Mouse (Mus musculus) embryonic facial prominence, embryonic 15.5 days (tissue): ENCODE measurements at regions not wholly inside any gene's neighbourhood (a gene's known extent, or its start where the extent isn't known, plus 50 kb on each side); places are given as distances from the start of the nearest gene placed in this dataset.

Experiments
- ATAC-seq: fragments of 200-750 bp; cut with Nextera tagmentation; 2 replicates; pipeline ENCODE4 v1.8.0; 2017; ENCODE audit warnings: low read depth, moderate TSS enrichment; ENCODE audit not compliant: insufficient number of reproducible peaks, low FRiP score, low TSS enrichment
- H3K27ac ChIP-seq: fragments of 300-500 bp; sonication (generic); replicated peaks from 2 replicates; pipeline ENCODE4 v1.5.1; 2015; ENCODE audit warnings: mild to moderate bottlenecking, inconsistent platforms
- H3K27me3 ChIP-seq: fragments of 300-500 bp; sonication (generic); 2 replicates; pipeline ENCODE4 v1.6.1; 2015; ENCODE audit warnings: inconsistent platforms
- H3K36me3 ChIP-seq: fragments of 300-500 bp; sonication (generic); 2 replicates; pipeline ENCODE4 v1.6.1; 2015; ENCODE audit warnings: mild to moderate bottlenecking, inconsistent platforms
- H3K4me1 ChIP-seq: fragments of 300-500 bp; sonication (generic); 2 replicates; pipeline ENCODE4 v1.6.1; 2015; ENCODE audit warnings: inconsistent platforms
- H3K4me2 ChIP-seq: fragments of 300-500 bp; sonication (generic); replicated peaks from 2 replicates; pipeline ENCODE4 v1.6.1; 2015; ENCODE audit warnings: mild to moderate bottlenecking, inconsistent platforms
- H3K4me3 ChIP-seq: fragments of 300-500 bp; sonication (generic); replicated peaks from 2 replicates; pipeline ENCODE4 v1.5.1; 2015; ENCODE audit warnings: mild to moderate bottlenecking, inconsistent platforms
- H3K9ac ChIP-seq: fragments of 300-500 bp; sonication (generic); 2 replicates; pipeline ENCODE4 v1.6.1; 2015; ENCODE audit warnings: inconsistent platforms
- H3K9me3 ChIP-seq: fragments of 300-500 bp; sonication (generic); replicated peaks from 2 replicates; pipeline ENCODE4 v1.6.1; 2016; ENCODE audit warnings: inconsistent platforms
- WGBS: fragments of 180-500 bp; shearing (Covaris S2); methylation state at CpG from one replicate; pipeline ENCODE4 v1.1.7; 2015; 5-methylcytosine and 5-hydroxymethylcytosine counted together

GRCm38 (mm10) chr1:169872865-169873264 is 55.6 kb upstream of the Ccdc190 start:
- H3K9ac ChIP-seq = no peak overlapping the region
- H3K4me2 ChIP-seq = no peak overlapping the region
- H3K9me3 ChIP-seq = no peaks in the 10 kb centered on the region
- ATAC-seq = no peak
- H3K36me3 ChIP-seq = no peaks in the 10 kb centered on the region
- H3K27me3 ChIP-seq = no peaks in the 10 kb centered on the region
- H3K27ac ChIP-seq = no peak overlapping the region
- no peaks in the 10 kb centered on the region for H3K4me1 ChIP-seq
- 35% methylated on average over 3 of the region's 3 CpGs for WGBS
- H3K4me3 ChIP-seq = no peak overlapping the region

GRCm38 (mm10) chr1:169868636-169869035 is 59.8 kb upstream of the Ccdc190 start:
- whole genome bisulfite sequencing = 70% methylated on average over 3 of the region's 3 CpGs
- Histone ChIP-seq H3K9me3 (no peaks in the 10 kb centered on the region), H3K36me3 (no peaks in the 10 kb centered on the region), H3K4me2 (no peak overlapping the region), H3K27me3 (no peaks in the 10 kb centered on the region), H3K27ac (no peak overlapping the region), H3K4me1 (no peaks in the 10 kb centered on the region), H3K4me3 (no peak overlapping the region), H3K9ac (no peak overlapping the region)
- ATAC-seq = no peak

DNA sequence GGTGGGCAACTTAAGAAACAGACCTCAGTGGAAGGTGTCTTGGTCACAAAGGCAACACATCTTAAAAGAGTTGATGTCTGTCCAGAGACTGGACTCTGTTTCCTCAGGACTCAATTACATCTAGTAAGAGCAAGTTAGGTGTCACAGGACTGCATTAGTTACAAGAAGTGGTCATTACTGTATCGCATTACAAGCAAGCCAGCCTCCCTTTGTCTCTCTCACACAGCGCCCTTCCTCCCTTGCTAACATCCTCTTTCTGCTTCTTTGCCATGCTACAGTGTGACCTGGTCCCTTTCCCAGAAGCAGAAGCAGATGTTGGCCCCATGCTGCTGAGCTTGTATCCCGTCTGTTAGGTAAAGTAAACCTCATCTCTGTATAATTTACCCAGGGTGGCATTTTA is 61.0 kb upstream of the Ccdc190 start:
- Histone ChIP-seq H3K9ac (no peak overlapping the region), H3K4me1 (no peaks in the 10 kb centered on the region), H3K27ac (no peak overlapping the region), H3K4me2 (no peak overlapping the region), H3K27me3 (no peaks in the 10 kb centered on the region), H3K36me3 (no peaks in the 10 kb centered on the region), H3K4me3 (no peak overlapping the region), H3K9me3 (no peaks in the 10 kb centered on the region)
- 31% methylated on average over 3 of the region's 3 CpGs for WGBS
- no peak for ATAC-seq

DNA sequence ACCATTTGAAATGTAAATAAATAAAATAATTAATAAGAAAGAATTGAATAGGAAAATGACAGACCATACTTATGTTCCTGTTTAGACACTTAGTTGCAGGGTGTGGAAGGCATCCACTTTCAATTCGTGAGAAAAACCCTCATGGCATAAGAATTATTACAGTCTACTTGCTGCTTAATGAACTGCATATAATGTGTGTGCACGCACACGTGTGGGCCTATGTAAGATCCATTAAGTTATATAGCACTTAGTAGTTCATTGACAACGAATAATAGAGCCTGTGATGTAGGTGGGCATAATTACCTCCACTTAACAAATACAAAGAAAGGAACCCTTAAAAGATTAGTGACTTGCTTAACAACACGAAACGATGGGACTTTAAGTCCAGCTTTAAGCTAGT is 61.6 kb upstream of the Ccdc190 start:
- Histone ChIP-seq H3K27ac (no peak overlapping the region), H3K36me3 (no peaks in the 10 kb centered on the region), H3K4me2 (no peak overlapping the region), H3K9me3 (no peaks in the 10 kb centered on the region), H3K4me3 (no peak overlapping the region), H3K9ac (no peak overlapping the region), H3K27me3 (no peaks in the 10 kb centered on the region), H3K4me1 (no peaks in the 10 kb centered on the region)
- no peak for ATAC-seq
- 70% methylated on average over 6 of the region's 6 CpGs for WGBS

GRCm38 (mm10) chr1:169859041-169859440 is 69.4 kb upstream of the Ccdc190 start:
- Histone ChIP-seq H3K9me3 (no peaks in the 10 kb centered on the region), H3K4me2 (no peak overlapping the region), H3K9ac (no peak overlapping the region), H3K4me3 (no peak overlapping the region), H3K36me3 (no peaks in the 10 kb centered on the region), H3K27me3 (no peaks in the 10 kb centered on the region), H3K27ac (no peak overlapping the region), H3K4me1 (no peaks in the 10 kb centered on the region)
- 91% methylated on average over 3 of the region's 3 CpGs for WGBS
- no peak for ATAC-seq

GRCm38 (mm10) chr1:169851663-169852062 is 76.8 kb upstream of the Ccdc190 start:
- H3K4me1 ChIP-seq = 0 out of 2 replicates have a peak, but pooled peaks cover 6% of the 10 kb centered on the region

DNA sequence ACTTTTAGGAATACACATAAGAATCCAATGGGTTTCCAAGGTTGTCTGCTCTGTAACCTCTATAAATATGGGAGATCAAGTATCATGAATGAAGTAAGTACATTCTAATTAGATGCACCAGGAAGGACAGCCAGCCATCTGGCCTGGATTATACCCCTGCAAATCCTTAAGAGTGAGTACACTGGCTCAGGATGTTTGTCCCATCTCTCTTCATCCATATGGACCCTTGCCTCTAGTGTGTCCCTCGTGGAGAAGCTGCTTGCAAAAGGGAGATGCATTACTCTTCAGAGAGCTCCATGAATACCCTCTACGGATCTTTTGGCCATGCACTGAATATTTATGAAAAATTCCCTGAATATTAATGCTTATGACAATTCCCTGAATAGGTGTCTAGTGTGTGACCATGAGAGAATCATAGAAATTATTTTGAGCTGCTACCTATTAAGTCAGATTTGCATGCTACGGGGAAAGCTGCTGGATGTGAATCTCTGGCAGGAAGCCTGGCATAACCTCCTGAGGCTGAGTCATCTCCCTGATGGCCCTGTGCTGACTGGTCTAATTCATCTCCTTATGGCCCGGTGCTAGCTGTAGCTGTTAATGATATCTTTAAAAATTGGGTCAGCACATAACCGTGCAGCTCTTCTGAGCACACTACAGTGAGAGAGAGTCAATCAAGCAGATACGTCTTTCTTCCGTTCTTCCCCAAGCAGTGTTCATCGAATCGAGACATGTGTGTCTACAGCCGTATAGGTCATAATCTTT is 80.0 kb upstream of the Ccdc190 start:
- Histone ChIP-seq H3K9ac (no peak overlapping the region), H3K4me1 (0 out of 2 replicates have a peak, but pooled peaks cover 6% of the 10 kb centered on the region), H3K27ac (no peak overlapping the region), H3K27me3 (no peaks in the 10 kb centered on the region), H3K4me2 (no peak overlapping the region), H3K36me3 (no peaks in the 10 kb centered on the region), H3K9me3 (no peaks in the 10 kb centered on the region), H3K4me3 (no peak overlapping the region)
- 65% methylated on average over 10 of the region's 10 CpGs for WGBS
- no peak for ATAC-seq

More at GRCm38 (mm10) chr1:169851663-169852062, 76.8 kb upstream of the Ccdc190 start:
- Histone ChIP-seq H3K27ac (no peak overlapping the region), H3K4me3 (no peak overlapping the region), H3K9ac (no peak overlapping the region), H3K9me3 (no peaks in the 10 kb centered on the region), H3K4me2 (no peak overlapping the region), H3K27me3 (no peaks in the 10 kb centered on the region), H3K36me3 (no peaks in the 10 kb centered on the region)
- 0 out of 2 replicates have a peak, but pooled peaks have one; percentile 54 for ATAC-seq
- 29% methylated on average over 4 of the region's 4 CpGs for WGBS

DNA sequence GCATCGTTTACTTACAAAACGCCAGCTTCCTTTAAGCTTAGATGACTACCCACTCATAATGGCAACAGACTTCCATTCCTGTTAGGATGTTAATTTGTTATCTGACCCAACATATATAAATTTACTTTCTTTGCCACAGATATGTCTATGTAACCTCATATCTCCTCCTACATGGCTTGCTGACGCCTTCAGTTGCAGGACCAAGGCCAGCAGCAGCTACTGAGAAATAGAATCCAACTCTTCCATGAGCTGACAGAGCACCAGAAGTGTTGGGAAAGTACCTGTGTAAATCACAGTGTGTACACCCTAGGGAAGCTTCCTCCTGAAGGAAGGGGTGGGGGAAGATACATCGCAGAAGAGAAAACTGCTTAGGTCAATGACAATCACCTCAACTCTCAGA is 86.0 kb upstream of the Ccdc190 start:
- Histone ChIP-seq H3K9ac (no peak overlapping the region), H3K4me3 (no peak overlapping the region), H3K27me3 (no peaks in the 10 kb centered on the region), H3K4me1 (no peaks in the 10 kb centered on the region), H3K9me3 (no peaks in the 10 kb centered on the region), H3K27ac (no peak overlapping the region), H3K4me2 (no peak overlapping the region), H3K36me3 (no peaks in the 10 kb centered on the region)
- ATAC-seq = no peak
- WGBS = 86% methylated on average over 4 of the region's 4 CpGs

- 76% methylated on average over 4 of the region's 4 CpGs for WGBS
- no peak overlapping the region for H3K9ac ChIP-seq
- no peak for ATAC-seq
- no peaks in the 10 kb centered on the region for H3K9me3 ChIP-seq
- no peaks in the 10 kb centered on the region for H3K27me3 ChIP-seq
- H3K4me2 ChIP-seq = no peak overlapping the region
- H3K27ac ChIP-seq = no peak overlapping the region
- no peaks in the 10 kb centered on the region for H3K36me3 ChIP-seq
- H3K4me1 ChIP-seq = no peaks in the 10 kb centered on the region
- H3K4me3 ChIP-seq = no peak overlapping the region
Measured at GRCm38 (mm10) chr1:169840948-169841347, 87.5 kb upstream of the Ccdc190 start.

- no peak overlapping the region for H3K4me2 ChIP-seq
- no peak for ATAC-seq
- no peaks in the 10 kb centered on the region for H3K9me3 ChIP-seq
- no peak overlapping the region for H3K9ac ChIP-seq
- no peak overlapping the region for H3K4me3 ChIP-seq
- H3K36me3 ChIP-seq = no peaks in the 10 kb centered on the region
- H3K27me3 ChIP-seq = no peaks in the 10 kb centered on the region
- H3K4me1 ChIP-seq = no peaks in the 10 kb centered on the region
- no peak overlapping the region for H3K27ac ChIP-seq
- 78% methylated on average over 6 of the region's 6 CpGs for WGBS
Measured at GRCm38 (mm10) chr1:169840056-169840728, 88.3 kb upstream of the Ccdc190 start.

- no peaks in the 10 kb centered on the region for H3K36me3 ChIP-seq
- peaks cover 4% of the 10 kb centered on the region; the same call in 1 of the 2 replicates for H3K4me1 ChIP-seq
- no peak overlapping the region for H3K4me2 ChIP-seq
- 65% methylated on average over 6 of the region's 6 CpGs for WGBS
- no peak for ATAC-seq
- H3K4me3 ChIP-seq = no peak overlapping the region
- no peaks in the 10 kb centered on the region for H3K9me3 ChIP-seq
- no peak overlapping the region for H3K27ac ChIP-seq
- H3K27me3 ChIP-seq = no peaks in the 10 kb centered on the region
- H3K9ac ChIP-seq = no peak overlapping the region
Measured at GRCm38 (mm10) chr1:169833385-169833784, 85.9 kb upstream of the Rgs4 start.
